16 mouse cellular contexts compared by ENCODE assay signal in the genomic region with DNA sequence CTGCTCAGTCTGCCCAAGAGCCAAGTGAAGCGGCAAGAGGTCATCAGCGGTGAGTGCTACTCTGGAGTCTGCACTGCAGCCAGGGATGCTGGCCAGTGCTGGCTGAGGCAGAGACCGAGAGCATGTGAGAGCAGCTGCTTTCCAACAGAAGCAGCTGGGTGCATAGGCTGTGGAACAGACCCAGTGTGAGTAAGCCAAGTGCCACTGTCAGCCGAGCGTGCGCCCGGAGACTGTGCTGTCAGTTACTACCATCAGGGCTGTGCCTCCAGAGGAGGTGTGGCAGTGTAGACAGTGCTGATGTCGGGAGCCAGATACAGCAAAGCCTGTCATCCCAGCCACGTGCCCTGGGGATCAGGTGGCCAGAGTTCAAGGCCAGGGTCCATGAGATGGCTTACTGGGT. TPM values are rescaled to one million over a fixed set of nuclear protein-coding genes. Genes with fewer than 3 reads are reported as not detected.
DNase-seq lines count a peak whose midpoint lies in the region; ATAC-seq lines count a peak whose summit lies in the region.
"Had no signal": no experiment of that assay in that cellular context is flagged by ENCODE, and none has a peak within 500 bp of the region (broad histone marks: within the 10 kb centered on the region; RNA-seq: fewer than 3 reads in every experiment).

No protein-coding gene starts in this region.

- peak; percentile 76 to 82 for DNase-seq in cerebellum, postnatal 10 days
- no peak for DNase-seq in cerebellum, adult 11 months
- peak; percentile 56 to 59 for DNase-seq in heart, postnatal 14 days
- no peak for DNase-seq in urinary bladder, adult 18-20 months (ENCODE audit: low spot score in 2 of 2)
- DNase-seq in kidney, adult 9 months, result no peak
- DNase-seq: lung, postnatal 14 days; thymus, postnatal 14 days had no signal

- H3K4me1 ChIP-seq in intestine, embryonic 16.5 days (ENCODE audit: control insufficient read depth, insufficient read depth, low read length), result no peaks in the 10 kb centered on the region
- H3K4me1 ChIP-seq in intestine, embryonic 15.5 days (replicated peaks), result no peaks in the 10 kb centered on the region
- H3K4me1 ChIP-seq: limb, embryonic 13.5 days; midbrain, embryonic 13.5 days had no signal

- intact Hi-C loops in heart, postnatal 14 days (cut with DNase I), result no loop called here

- no peaks in the 10 kb centered on the region for H3K9me3 ChIP-seq in intestine, embryonic 16.5 days (ENCODE audit: control insufficient read depth, low read length)
- H3K9me3 ChIP-seq in intestine, embryonic 15.5 days, result no peaks in the 10 kb centered on the region
- H3K9me3 ChIP-seq: limb, embryonic 13.5 days; midbrain, embryonic 13.5 days had no signal

- no peak overlapping the region for H3K4me2 ChIP-seq in intestine, embryonic 16.5 days (ENCODE audit: low read depth, low read length)
- no peak overlapping the region for H3K4me2 ChIP-seq in intestine, embryonic 15.5 days (replicated peaks)
- H3K4me2 ChIP-seq: limb, embryonic 13.5 days; midbrain, embryonic 13.5 days had no signal

- WGBS in intestine, embryonic 16.5 days, result 91% methylated on average over 9 of the region's 9 CpGs
- WGBS in intestine, embryonic 15.5 days, result 85% methylated on average over 9 of the region's 9 CpGs

- peaks cover 53% of the 10 kb centered on the region for H3K36me3 ChIP-seq in intestine, embryonic 16.5 days (ENCODE audit: control insufficient read depth, insufficient read depth, low read length)
- H3K36me3 ChIP-seq in intestine, embryonic 15.5 days, result peaks cover 66% of the 10 kb centered on the region

- H3K9ac ChIP-seq in intestine, embryonic 16.5 days (ENCODE audit: low read depth, low read length), result no peak overlapping the region
- H3K9ac ChIP-seq in intestine, embryonic 15.5 days, result no peak overlapping the region
- H3K9ac ChIP-seq: limb, embryonic 13.5 days; midbrain, embryonic 13.5 days had no signal

- no peak overlapping the region for H3K4me3 ChIP-seq in intestine, embryonic 16.5 days (ENCODE audit: low read length)
- no peak overlapping the region for H3K4me3 ChIP-seq in intestine, embryonic 15.5 days (replicated peaks)
- H3K4me3 ChIP-seq: limb, embryonic 13.5 days; midbrain, embryonic 13.5 days had no signal

- peak; percentile 47 for ATAC-seq in intestine, embryonic 16.5 days
- no peak for ATAC-seq in intestine, embryonic 15.5 days
- peak; percentile 29 for ATAC-seq in CD4-positive, CD25-positive, alpha-beta regulatory T cell, adult 4 months

- no peaks in the 10 kb centered on the region for H3K27me3 ChIP-seq in intestine, embryonic 16.5 days (replicated peaks; ENCODE audit: control insufficient read depth, insufficient read depth, low read length)
- H3K27me3 ChIP-seq in intestine, embryonic 15.5 days (replicated peaks), result no peaks in the 10 kb centered on the region
- H3K27me3 ChIP-seq: limb, embryonic 13.5 days; midbrain, embryonic 13.5 days had no signal

- no peak overlapping the region for H3K27ac ChIP-seq in intestine, embryonic 16.5 days (ENCODE audit: low read length)
- H3K27ac ChIP-seq in intestine, embryonic 15.5 days, result no peak overlapping the region
- H3K27ac ChIP-seq: limb, embryonic 13.5 days; midbrain, embryonic 13.5 days had no signal

RNA-seq across cellular contexts. Expression of a gene that starts 17.0 kb away (rescaled TPM):
- 69.1 and 71.3 TPM in 2 replicates for polyA plus RNA-seq in intestine, embryonic 16.5 days (2015; fragmentation: Nextera tagmentation; extraction: Ambion mirVana)
- polyA plus RNA-seq in intestine, embryonic 15.5 days (2015; fragmentation: Nextera tagmentation; extraction: Ambion mirVana), result 76.5 and 77.7 TPM in 2 replicates
- 100 to 1,000 TPM; 166 to 183 TPM for polyA plus RNA-seq in CD4-positive, CD25-positive, alpha-beta regulatory T cell, adult 4 months (2017; shearing (Covaris generic))
- 10 to 100 TPM; 76.1 to 78.7 TPM for total RNA-seq in heart, postnatal 14 days (2021)

RNA-seq across cellular contexts. Expression of a gene that starts 22.5 kb away (rescaled TPM):
- 0.39 and 0.46 TPM in 2 replicates for polyA plus RNA-seq in intestine, embryonic 16.5 days (2015; fragmentation: Nextera tagmentation; extraction: Ambion mirVana)
- polyA plus RNA-seq in intestine, embryonic 15.5 days (2015; fragmentation: Nextera tagmentation; extraction: Ambion mirVana), result 0.19 and 0.29 TPM in 2 replicates
- 10 to 100 TPM in 1 of 2 experiments, 1 to 10 TPM in 1; 2.2 to 28.9 TPM for polyA plus RNA-seq in CD4-positive, CD25-positive, alpha-beta regulatory T cell, adult 4 months (2017; shearing (Covaris generic))
- total RNA-seq in heart, postnatal 14 days (2021), result 1 to 10 TPM; 1.3 to 1.5 TPM

RNA-seq across cellular contexts. Expression of a gene that starts 24.6 kb away (rescaled TPM):
- polyA plus RNA-seq in intestine, embryonic 16.5 days (2015; fragmentation: Nextera tagmentation; extraction: Ambion mirVana), result not detected in 2 replicates
- polyA plus RNA-seq in intestine, embryonic 15.5 days (2015; fragmentation: Nextera tagmentation; extraction: Ambion mirVana), result not detected in 2 replicates
- polyA plus RNA-seq in CD4-positive, CD25-positive, alpha-beta regulatory T cell, adult 4 months (2017; shearing (Covaris generic)), result not detected
- total RNA-seq in heart, postnatal 14 days (2021), result not detected
- total RNA-seq: ES-E14; gastrocnemius, postnatal 36 days had no signal
- polyA plus RNA-seq: large intestine, adult 2 months; limb, embryonic 13.5 days had no signal

RNA-seq across cellular contexts. Expression of a gene that starts 35.6 kb away (rescaled TPM):
- 2,122 and 2,334 TPM in 2 replicates for polyA plus RNA-seq in intestine, embryonic 16.5 days (2015; fragmentation: Nextera tagmentation; extraction: Ambion mirVana)
- 2,486 and 2,546 TPM in 2 replicates for polyA plus RNA-seq in intestine, embryonic 15.5 days (2015; fragmentation: Nextera tagmentation; extraction: Ambion mirVana)
- over 10,000 TPM; 12,099 to 13,283 TPM for polyA plus RNA-seq in CD4-positive, CD25-positive, alpha-beta regulatory T cell, adult 4 months (2017; shearing (Covaris generic))
- 100 to 1,000 TPM; 529 to 548 TPM for total RNA-seq in heart, postnatal 14 days (2021)

RNA-seq across cellular contexts. Expression of a gene that starts 49.9 kb away (rescaled TPM):
- polyA plus RNA-seq in intestine, embryonic 16.5 days (2015; fragmentation: Nextera tagmentation; extraction: Ambion mirVana), result not detected in 2 replicates
- polyA plus RNA-seq in intestine, embryonic 15.5 days (2015; fragmentation: Nextera tagmentation; extraction: Ambion mirVana), result not detected in 2 replicates
- polyA plus RNA-seq in CD4-positive, CD25-positive, alpha-beta regulatory T cell, adult 4 months (2017; shearing (Covaris generic)), result not detected
- not detected for total RNA-seq in heart, postnatal 14 days (2021)
- total RNA-seq: gastrocnemius, postnatal 36 days had no signal
- polyA plus RNA-seq: large intestine, adult 2 months; limb, embryonic 13.5 days; midbrain, embryonic 13.5 days; neural tube, embryonic 14.5 days had no signal

Comparison
In these comparisons a context has a peak if more than half of its experiments do, and no peak if none do; other contexts are left out.
1. DNase-seq: peak in cerebellum, postnatal 10 days (2 of 2) and heart, postnatal 14 days (2 of 2); none in cerebellum, adult 11 months (single experiment), urinary bladder, adult 18-20 months (0 of 2) and kidney, adult 9 months (single experiment).